Mouse (Mus musculus) yolk sac, embryonic 10.5 days (tissue): Measurements from ENCODE around the gene D6Ertd527e.
A peak's percentile ranks its signal among the peaks of the same experiment; 100 is the strongest.

Experiments
- DNase-seq: peaks from one replicate; pipeline ENCODE4 v3.0.0-alpha.2; 2017; ENCODE audit warnings: low spot score

D6Ertd527e gene

DNA sequence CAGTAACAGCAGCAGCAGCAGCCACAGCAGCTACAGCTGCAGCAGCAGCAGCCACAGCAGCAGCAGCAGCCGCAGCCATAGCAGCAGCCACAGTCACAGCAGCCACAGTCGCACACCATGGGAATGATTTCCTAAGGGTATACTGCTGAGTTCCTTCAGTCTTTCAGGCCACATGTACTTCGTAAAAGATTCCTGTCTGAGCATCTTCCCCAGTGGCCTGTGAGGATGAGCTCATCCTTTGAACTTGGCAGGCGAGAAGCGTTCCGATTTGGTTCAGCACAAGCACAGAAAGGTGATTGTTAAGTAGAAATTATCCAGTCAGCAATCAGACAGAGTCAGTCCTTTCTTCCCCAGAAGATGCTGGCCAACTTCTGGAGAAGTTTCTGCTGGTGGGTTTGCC lies 7.6 kb downstream of the D6Ertd527e start:
- no peak for DNase-seq

GRCm38 (mm10) chr6:87115981-87116380 lies 11.4 kb downstream of the D6Ertd527e start:
- no peak for DNase-seq

DNA sequence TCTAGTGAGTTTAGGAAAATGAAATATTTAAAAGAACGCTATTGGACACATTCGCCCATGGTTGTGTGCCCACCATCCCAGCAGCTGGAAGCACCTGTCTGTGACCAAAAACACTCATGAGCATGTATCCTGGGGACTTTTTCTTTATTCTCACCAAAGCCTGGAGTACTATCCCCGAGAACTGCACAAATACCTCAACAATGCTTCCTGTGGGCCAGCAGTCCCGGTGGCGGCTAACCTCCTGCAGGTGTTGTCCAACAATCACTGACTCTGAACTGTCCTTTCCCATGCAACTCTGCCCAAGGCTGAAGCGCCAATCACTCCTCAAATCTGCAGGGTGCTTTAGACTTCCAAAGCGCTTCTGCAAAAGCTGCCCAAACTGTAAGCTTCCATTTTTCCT lies 12.1 kb downstream of the D6Ertd527e start:
- DNase-seq = no peak

DNA sequence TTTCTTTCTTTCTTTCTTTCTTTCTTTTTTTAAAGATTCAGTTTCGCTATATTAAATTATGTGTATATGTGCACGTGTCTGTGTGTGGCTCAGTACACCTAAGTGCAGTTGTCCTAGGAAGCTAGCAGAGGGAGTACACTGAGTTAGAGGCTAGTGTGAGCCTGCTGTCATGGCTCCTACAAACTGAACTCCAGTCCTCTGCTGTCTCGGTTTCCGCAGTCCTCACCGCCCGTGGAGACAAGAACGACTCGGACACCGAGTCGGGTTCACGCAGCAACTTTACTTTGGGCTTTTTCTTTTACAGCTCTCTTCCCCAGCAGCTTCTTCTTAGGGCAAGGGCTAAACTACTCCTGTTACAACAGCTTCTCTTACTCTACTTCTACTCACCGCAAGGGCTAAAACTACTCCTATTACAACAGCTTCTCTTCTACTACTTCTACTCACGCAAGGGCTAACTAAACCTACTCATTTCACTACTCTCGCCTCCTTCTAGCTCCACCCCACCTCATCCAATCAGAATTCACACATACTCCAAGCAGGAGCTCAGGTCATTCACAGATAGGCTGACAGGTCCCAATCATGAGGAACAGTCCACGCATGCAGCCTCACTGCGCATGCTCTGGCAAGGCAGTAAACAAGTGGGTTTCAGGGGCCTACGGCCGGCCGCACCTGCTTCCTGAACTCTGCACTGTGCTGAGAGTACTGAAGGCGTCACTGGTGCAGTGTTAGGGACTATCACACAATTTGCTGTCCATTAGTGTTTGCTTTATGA lies 14.7 kb downstream of the D6Ertd527e start:
- DNase-seq = no peak

- peak; percentile 21 for DNase-seq
Measured at GRCm38 (mm10) chr6:87119975-87120374, 15.4 kb downstream of the D6Ertd527e start.

GRCm38 (mm10) chr6:87120661-87121060 lies 16.1 kb downstream of the D6Ertd527e start:
- no peak for DNase-seq

DNA sequence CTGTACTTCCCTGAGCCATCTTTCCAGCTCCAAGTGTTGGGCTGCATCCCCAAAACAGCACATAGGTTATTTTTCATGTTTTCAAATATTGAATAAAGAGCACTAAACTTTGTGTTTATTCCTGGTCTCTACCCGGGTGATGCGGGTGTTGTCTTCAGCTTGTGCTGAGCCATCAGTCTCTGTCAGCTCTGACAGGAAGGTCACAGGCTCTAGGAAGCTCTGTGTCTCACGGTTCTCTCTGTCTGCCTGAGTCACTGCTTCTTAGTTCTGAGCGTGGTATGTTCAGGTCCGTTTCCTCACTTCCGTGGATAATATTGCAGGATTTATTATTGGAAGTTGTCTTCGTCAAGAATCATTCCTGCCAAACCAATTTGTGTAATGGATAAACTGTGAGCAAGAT lies 17.4 kb downstream of the D6Ertd527e start:
- no peak for DNase-seq

DNA sequence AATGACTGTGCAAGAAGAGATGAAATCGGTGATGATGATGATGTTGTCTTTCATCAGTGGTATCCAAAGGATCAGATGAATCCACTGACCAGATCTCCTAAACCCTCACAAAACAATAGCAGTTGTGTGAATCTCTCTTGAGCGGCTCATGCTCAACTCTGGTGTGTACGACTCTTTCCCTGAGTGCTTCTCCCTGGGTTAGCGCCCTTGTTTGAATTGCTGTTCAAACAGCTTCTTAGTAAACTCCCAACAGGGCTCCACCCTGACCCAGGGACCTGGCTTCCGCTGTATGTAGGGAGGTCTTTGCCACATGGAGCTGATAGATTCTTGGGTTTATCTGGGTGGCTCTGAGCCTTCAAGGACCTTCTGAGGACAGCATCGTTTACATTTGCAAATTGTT lies 18.9 kb downstream of the D6Ertd527e start:
- no peak for DNase-seq

GRCm38 (mm10) chr6:87123973-87124372 lies 19.4 kb downstream of the D6Ertd527e start:
- DNase-seq = no peak

GRCm38 (mm10) chr6:87127049-87127753 lies 22.7 kb downstream of the D6Ertd527e start:
- DNase-seq = peak; percentile 51

DNA sequence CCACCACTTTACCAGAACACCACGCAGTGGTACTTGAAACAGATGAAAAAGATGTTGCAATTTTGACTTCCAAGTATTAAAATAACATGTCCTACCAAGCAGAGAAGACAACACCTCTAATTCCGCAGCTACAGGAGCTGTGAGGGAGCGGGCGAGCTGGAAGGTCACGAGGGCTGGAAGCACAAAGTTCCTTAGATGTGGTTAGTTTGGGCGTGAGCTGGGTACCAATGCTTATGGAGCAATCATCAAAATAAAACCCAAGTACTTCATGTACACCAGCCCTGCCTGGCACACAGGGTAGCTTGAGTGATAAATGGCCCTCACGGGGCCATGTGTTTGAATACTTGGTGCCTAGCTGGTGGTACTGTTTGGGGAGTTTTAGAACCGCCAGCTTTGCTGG lies 25.3 kb downstream of the D6Ertd527e start:
- DNase-seq = no peak

DNA sequence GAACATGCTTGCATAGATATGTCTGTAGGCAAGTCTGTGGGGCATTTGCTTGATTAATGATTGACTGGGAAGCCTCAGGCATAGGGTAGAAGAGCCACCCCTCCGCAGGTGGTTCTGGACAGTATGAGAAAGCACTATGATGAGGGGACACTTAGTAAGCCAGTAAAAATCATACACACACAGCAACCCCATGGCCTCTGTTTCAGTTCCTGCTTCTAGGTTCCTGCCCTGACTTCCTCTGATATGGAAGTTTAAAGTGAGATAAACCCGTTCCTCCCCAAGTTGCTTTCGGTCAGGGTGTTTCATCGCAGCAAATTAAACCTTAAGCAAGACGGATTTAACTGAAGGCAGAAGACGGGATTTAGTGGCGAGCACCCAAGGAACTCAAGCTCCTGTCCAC lies 26.1 kb downstream of the D6Ertd527e start:
- no peak for DNase-seq

- no peak for DNase-seq
Measured at GRCm38 (mm10) chr6:87131078-87131477, 26.5 kb downstream of the D6Ertd527e start.

DNA sequence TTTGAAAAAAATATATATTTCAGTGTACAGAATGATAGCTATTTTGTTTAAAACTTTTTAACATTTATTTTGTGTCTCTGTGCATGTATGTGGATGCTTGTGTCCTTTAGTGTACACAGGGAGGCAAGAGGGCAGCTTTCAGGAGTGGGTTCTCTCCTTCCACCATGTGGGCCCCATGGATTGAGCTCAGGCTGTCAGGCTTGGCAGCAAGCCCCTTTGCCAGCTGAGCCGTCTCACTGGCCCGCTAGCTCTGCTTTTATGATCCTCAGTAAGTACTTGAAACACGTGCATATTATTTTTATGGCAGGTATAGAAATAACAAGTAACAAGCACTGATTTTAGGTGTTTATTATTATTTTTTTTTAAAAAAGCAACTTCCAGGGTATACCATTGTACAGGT lies 29.0 kb downstream of the D6Ertd527e start:
- DNase-seq = no peak

- no peak for DNase-seq
Measured at GRCm38 (mm10) chr6:87133966-87134546, 29.5 kb downstream of the D6Ertd527e start.

DNA sequence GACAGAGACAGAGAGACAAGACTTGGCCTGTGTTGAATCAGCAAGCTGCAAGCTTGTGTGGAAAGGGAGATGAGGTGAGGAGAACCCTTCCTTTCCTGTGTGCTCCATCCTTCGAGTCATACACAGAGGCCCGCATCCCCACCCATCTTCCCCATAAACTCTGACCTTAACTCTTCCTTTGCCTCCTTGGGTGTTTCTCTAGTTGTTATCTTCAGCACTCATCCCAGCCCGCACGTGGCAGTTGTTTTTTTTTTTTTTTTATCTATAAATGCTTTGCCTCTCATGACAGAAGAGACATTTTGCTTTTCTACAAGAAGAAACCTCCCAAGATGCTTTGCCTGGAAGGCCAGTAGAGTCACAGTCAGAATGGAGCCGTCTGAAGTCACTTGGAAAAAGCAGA lies 33.9 kb downstream of the D6Ertd527e start:
- no peak for DNase-seq

DNA sequence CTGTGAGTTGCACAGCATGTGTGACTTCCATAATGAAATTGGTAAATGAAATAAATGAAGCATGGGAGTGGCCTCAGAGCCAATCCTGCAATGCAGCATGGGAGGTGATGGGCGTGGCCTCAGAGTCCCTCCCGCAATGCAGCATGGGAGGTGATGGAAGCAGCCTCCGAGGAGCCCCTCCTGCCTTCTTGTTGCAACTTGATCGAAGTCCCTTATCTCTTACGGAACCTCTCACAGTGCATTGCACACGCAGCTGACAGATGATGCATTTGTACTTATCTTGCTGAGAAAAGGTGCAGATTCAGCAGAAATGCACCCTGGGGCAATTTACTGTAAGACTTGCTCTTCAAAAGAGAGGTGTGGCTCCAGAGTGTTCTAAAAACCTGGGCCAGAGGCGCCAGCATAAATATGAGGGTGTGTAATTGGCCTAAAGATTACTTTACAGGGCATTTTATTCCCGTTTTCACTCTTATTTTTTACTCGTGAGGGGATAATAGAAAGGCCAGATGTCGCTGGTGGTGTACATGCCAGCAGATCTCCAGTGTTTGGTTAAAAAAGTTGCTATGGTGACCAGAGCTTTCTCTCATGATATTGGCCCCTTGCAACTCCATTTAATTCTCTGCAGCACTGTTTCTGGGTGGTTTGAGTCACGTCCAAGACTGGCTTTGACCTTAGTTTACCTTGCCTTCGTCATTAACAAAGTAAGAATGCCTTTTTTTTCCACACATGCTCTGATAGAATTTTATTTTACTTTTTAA lies 35.4 kb downstream of the D6Ertd527e start:
- DNase-seq = no peak

DNA sequence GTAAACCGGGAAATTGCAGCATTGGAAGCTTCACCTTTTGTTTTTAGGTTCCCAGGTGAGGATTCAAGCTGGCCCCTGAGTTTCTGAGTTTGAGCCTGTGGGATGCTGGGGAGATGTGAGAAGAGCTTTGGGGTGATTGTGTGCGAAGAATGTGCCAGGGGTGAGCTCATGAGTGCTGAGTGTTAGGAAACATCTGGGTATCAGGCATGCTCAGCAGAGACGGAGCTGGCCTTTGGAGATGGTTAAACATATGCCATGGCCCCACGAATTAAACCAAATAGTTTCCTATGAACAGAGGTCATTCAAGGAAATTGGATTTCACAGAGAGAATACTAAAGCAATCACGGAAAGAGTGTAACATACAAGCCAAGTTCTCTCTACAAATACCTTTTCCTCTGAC lies 37.7 kb downstream of the D6Ertd527e start:
- no peak for DNase-seq

DNA sequence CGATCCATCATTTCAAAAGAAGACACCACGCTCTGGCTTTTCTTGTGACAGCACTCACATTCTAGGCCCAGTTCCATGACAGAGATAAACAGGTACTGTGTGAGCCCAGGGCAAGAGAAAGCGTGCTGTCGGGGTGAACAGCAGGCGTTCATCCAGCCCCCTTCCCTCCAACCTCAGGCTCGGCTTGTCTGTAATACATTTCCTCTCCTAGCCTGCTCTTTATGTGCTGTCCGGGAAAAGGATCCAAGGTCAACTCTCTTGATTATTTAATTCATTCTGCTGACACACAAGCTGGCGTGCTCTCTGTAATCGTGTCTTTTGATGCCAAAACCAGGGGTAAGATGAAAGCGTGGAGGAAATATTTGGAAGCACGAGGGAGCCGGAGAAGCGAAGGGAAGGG lies 39.0 kb downstream of the D6Ertd527e start:
- DNase-seq = no peak

DNA sequence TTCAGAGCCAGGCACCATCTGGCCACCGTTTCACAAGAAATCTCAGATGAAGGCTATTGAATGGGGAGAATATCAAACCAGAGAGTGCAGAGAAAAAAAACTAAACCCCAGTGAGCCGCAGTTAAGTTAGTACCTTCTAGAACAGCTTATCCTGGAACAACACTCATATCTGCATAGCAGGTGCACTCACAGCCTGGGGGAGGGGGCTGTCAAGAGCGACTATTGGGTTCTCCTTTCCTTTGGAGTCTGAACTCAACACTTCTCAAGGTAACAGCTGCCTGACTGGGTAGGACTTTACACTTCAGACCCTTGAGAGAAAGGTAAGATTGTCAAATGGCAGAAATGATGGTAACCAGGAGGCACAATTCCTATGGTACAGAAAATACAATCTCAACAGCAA lies 43.4 kb downstream of the D6Ertd527e start:
- no peak for DNase-seq

- DNase-seq = no peak
Measured at GRCm38 (mm10) chr6:87150471-87150870, 45.9 kb downstream of the D6Ertd527e start.

GRCm38 (mm10) chr6:87151427-87151826 lies 46.9 kb downstream of the D6Ertd527e start:
- no peak for DNase-seq
